Mouse (Mus musculus): ENCODE measurements around the gene Zbtb46. TPM values are rescaled to one million over a fixed set of nuclear protein-coding genes. Genes with fewer than 3 reads are reported as not detected.

The Zbtb46 gene
- polyA plus RNA-seq, 1 experiment from 2014 or later: 26.2 TPM

GRCm38 (mm10) chr2:181390136-181390870 lies 68.9 kb downstream of the Zbtb46 start:
- H3K4me2 ChIP-seq (replicated peaks; ENCODE audit: low read depth, low read length): no peak overlapping the region
- WGBS: 70% methylated on average over 4 of the region's 4 CpGs
- H3K36me3 ChIP-seq (ENCODE audit: insufficient read depth, low read length): peaks cover 30% of the 10 kb centered on the region
- H3K9me3 ChIP-seq (ENCODE audit: low read length): no peaks in the 10 kb centered on the region
- H3K27ac ChIP-seq (ENCODE audit: low read length): no peak overlapping the region
- no peak for ATAC-seq (ENCODE audit: low FRiP score, low TSS enrichment)
- H3K4me1 ChIP-seq (ENCODE audit: insufficient read depth, low read length): no peaks in the 10 kb centered on the region
- no peaks in the 10 kb centered on the region for H3K27me3 ChIP-seq (ENCODE audit: insufficient read depth, low read length)
- H3K9ac ChIP-seq (replicated peaks; ENCODE audit: low read length): no peak overlapping the region
- no peak overlapping the region for H3K4me3 ChIP-seq (ENCODE audit: low read length)

GRCm38 (mm10) chr2:181386663-181387210 lies 72.5 kb downstream of the Zbtb46 start:
- H3K27ac ChIP-seq (ENCODE audit: low read length): no peak overlapping the region

GRCm38 (mm10) chr2:181385885-181386284 lies 73.3 kb downstream of the Zbtb46 start:
- no peak for ATAC-seq (ENCODE audit: low FRiP score, low TSS enrichment)
- Histone ChIP-seq H3K27ac (ENCODE audit: low read length) (no peak overlapping the region), H3K9me3 (ENCODE audit: low read length) (no peaks in the 10 kb centered on the region), H3K4me3 (ENCODE audit: low read length) (no peak overlapping the region), H3K27me3 (ENCODE audit: insufficient read depth, low read length) (no peaks in the 10 kb centered on the region), H3K4me1 (ENCODE audit: insufficient read depth, low read length) (no peaks in the 10 kb centered on the region), H3K36me3 (ENCODE audit: insufficient read depth, low read length) (peaks cover 40% of the 10 kb centered on the region), H3K9ac (replicated peaks; ENCODE audit: low read length) (no peak overlapping the region), H3K4me2 (replicated peaks; ENCODE audit: low read depth, low read length) (no peak overlapping the region)
- WGBS: 63% methylated on average over 3 of the region's 3 CpGs

More at GRCm38 (mm10) chr2:181386663-181387210, 72.5 kb downstream of the Zbtb46 start:
- Histone ChIP-seq H3K36me3 (ENCODE audit: insufficient read depth, low read length) (peaks cover 45% of the 10 kb centered on the region), H3K4me2 (replicated peaks; ENCODE audit: low read depth, low read length) (no peak overlapping the region), H3K4me1 (ENCODE audit: insufficient read depth, low read length) (no peaks in the 10 kb centered on the region), H3K9me3 (ENCODE audit: low read length) (no peaks in the 10 kb centered on the region), H3K4me3 (ENCODE audit: low read length) (no peak overlapping the region), H3K9ac (replicated peaks; ENCODE audit: low read length) (no peak overlapping the region), H3K27me3 (ENCODE audit: insufficient read depth, low read length) (no peaks in the 10 kb centered on the region)
- no peak for ATAC-seq (ENCODE audit: low FRiP score, low TSS enrichment)
- 59% methylated on average over 3 of the region's 4 CpGs for WGBS

- Histone ChIP-seq H3K9ac (replicated peaks; ENCODE audit: low read length) (no peak overlapping the region), H3K4me1 (ENCODE audit: insufficient read depth, low read length) (no peaks in the 10 kb centered on the region), H3K4me2 (replicated peaks; ENCODE audit: low read depth, low read length) (no peak overlapping the region), H3K36me3 (ENCODE audit: insufficient read depth, low read length) (peaks cover 43% of the 10 kb centered on the region), H3K27ac (ENCODE audit: low read length) (no peak overlapping the region), H3K27me3 (ENCODE audit: insufficient read depth, low read length) (no peaks in the 10 kb centered on the region), H3K9me3 (ENCODE audit: low read length) (no peaks in the 10 kb centered on the region), H3K4me3 (ENCODE audit: low read length) (no peak overlapping the region)
- WGBS: 79% methylated on average over 4 of the region's 4 CpGs
- peak; percentile 31; the same call in 1 of the 2 replicates for ATAC-seq (ENCODE audit: low FRiP score, low TSS enrichment)
Observed at GRCm38 (mm10) chr2:181384919-181385391, 74.3 kb downstream of the Zbtb46 start.

GRCm38 (mm10) chr2:181384463-181384862 lies 74.8 kb downstream of the Zbtb46 start:
- Histone ChIP-seq H3K4me2 (replicated peaks; ENCODE audit: low read depth, low read length) (no peak overlapping the region), H3K9ac (replicated peaks; ENCODE audit: low read length) (no peak overlapping the region), H3K4me3 (ENCODE audit: low read length) (no peak overlapping the region), H3K4me1 (ENCODE audit: insufficient read depth, low read length) (no peaks in the 10 kb centered on the region), H3K9me3 (ENCODE audit: low read length) (no peaks in the 10 kb centered on the region), H3K27ac (ENCODE audit: low read length) (no peak overlapping the region), H3K36me3 (ENCODE audit: insufficient read depth, low read length) (peaks cover 48% of the 10 kb centered on the region), H3K27me3 (ENCODE audit: insufficient read depth, low read length) (no peaks in the 10 kb centered on the region)
- ATAC-seq (ENCODE audit: low FRiP score, low TSS enrichment): peak; percentile 13; the same call in 1 of the 2 replicates
- WGBS: 88% methylated on average over 7 of the region's 7 CpGs

GRCm38 (mm10) chr2:181381631-181382306 lies 77.5 kb downstream of the Zbtb46 start:
- Histone ChIP-seq H3K27ac (ENCODE audit: low read length) (no peak overlapping the region), H3K36me3 (ENCODE audit: insufficient read depth, low read length) (peaks cover 53% of the 10 kb centered on the region), H3K4me2 (replicated peaks; ENCODE audit: low read depth, low read length) (no peak overlapping the region)

GRCm38 (mm10) chr2:181381107-181381506 lies 78.1 kb downstream of the Zbtb46 start:
- Histone ChIP-seq H3K27me3 (ENCODE audit: insufficient read depth, low read length) (no peaks in the 10 kb centered on the region), H3K9ac (replicated peaks; ENCODE audit: low read length) (no peak overlapping the region), H3K4me2 (replicated peaks; ENCODE audit: low read depth, low read length) (no peak overlapping the region), H3K4me1 (ENCODE audit: insufficient read depth, low read length) (no peaks in the 10 kb centered on the region), H3K9me3 (ENCODE audit: low read length) (no peaks in the 10 kb centered on the region), H3K27ac (ENCODE audit: low read length) (no peak overlapping the region), H3K4me3 (ENCODE audit: low read length) (no peak overlapping the region), H3K36me3 (ENCODE audit: insufficient read depth, low read length) (peaks cover 49% of the 10 kb centered on the region)
- ATAC-seq (ENCODE audit: low FRiP score, low TSS enrichment): no peak
- WGBS: 82% methylated on average over 5 of the region's 5 CpGs

More at GRCm38 (mm10) chr2:181381631-181382306, 77.5 kb downstream of the Zbtb46 start:
- WGBS: 89% methylated on average over 6 of the region's 6 CpGs
- Histone ChIP-seq H3K9ac (replicated peaks; ENCODE audit: low read length) (no peak overlapping the region), H3K4me3 (ENCODE audit: low read length) (no peak overlapping the region), H3K4me1 (ENCODE audit: insufficient read depth, low read length) (no peaks in the 10 kb centered on the region), H3K9me3 (ENCODE audit: low read length) (no peaks in the 10 kb centered on the region), H3K27me3 (ENCODE audit: insufficient read depth, low read length) (no peaks in the 10 kb centered on the region)
- ATAC-seq (ENCODE audit: low FRiP score, low TSS enrichment): no peak

- no peaks in the 10 kb centered on the region for H3K4me1 ChIP-seq (ENCODE audit: insufficient read depth, low read length)
- H3K27ac ChIP-seq (ENCODE audit: low read length): no peak overlapping the region
- 80% methylated on average over 5 of the region's 5 CpGs for WGBS
- peaks cover 48% of the 10 kb centered on the region for H3K36me3 ChIP-seq (ENCODE audit: insufficient read depth, low read length)
- H3K4me3 ChIP-seq (ENCODE audit: low read length): no peak overlapping the region
- no peak overlapping the region for H3K4me2 ChIP-seq (replicated peaks; ENCODE audit: low read depth, low read length)
- no peaks in the 10 kb centered on the region for H3K27me3 ChIP-seq (ENCODE audit: insufficient read depth, low read length)
- ATAC-seq (ENCODE audit: low FRiP score, low TSS enrichment): no peak
- H3K9me3 ChIP-seq (ENCODE audit: low read length): no peaks in the 10 kb centered on the region
- H3K9ac ChIP-seq (replicated peaks; ENCODE audit: low read length): no peak overlapping the region
Observed at GRCm38 (mm10) chr2:181380251-181380650, 79.0 kb downstream of the Zbtb46 start.

- ATAC-seq (ENCODE audit: low FRiP score, low TSS enrichment): no peak
- H3K4me1 ChIP-seq (ENCODE audit: insufficient read depth, low read length): no peaks in the 10 kb centered on the region
- H3K9ac ChIP-seq (replicated peaks; ENCODE audit: low read length): no peak within 1 kb of the TSS
- no peaks in the 10 kb centered on the region for H3K27me3 ChIP-seq (ENCODE audit: insufficient read depth, low read length)
- no peak within 1 kb of the TSS for H3K4me2 ChIP-seq (replicated peaks; ENCODE audit: low read depth, low read length)
- peaks cover 45% of the 10 kb centered on the region for H3K36me3 ChIP-seq (ENCODE audit: insufficient read depth, low read length)
- no peak within 1 kb of the TSS for H3K4me3 ChIP-seq (ENCODE audit: low read length)
- no peaks in the 10 kb centered on the region for H3K9me3 ChIP-seq (ENCODE audit: low read length)
- WGBS: 94% methylated on average over 12 of the region's 12 CpGs
- no peak within 1 kb of the TSS for H3K27ac ChIP-seq (ENCODE audit: low read length)
Observed at GRCm38 (mm10) chr2:181379778-181380177, 79.4 kb downstream of the Zbtb46 start, which contains the start of gene Lime1. Lime1 (plus strand) TSS chr2:181380078.
